Mouse (Mus musculus) adrenal gland, adult 18-20 months (tissue): ENCODE data around the gene Jam2. TPM values are rescaled to one million over a fixed set of nuclear protein-coding genes. Genes with fewer than 3 reads are reported as not detected.

ENCODE experiments used
- DNase-seq, 2 experiments: peaks; one replicate each; pipeline ENCODE4 v3.0.0; 2021 to 2022; ENCODE audit warnings: low spot score in 2 of 2
- long read RNA-seq, 2 experiments: library from polyadenylated mRNA; stranded (forward); transcript quantifications; one replicate each; pipeline ENCODE4 v2.0.0; 2021
- total RNA-seq, 2 experiments: library from RNA; stranded (reverse); gene quantifications; 1 replicate in 1 of 2; 2 replicates in 1 of 2; pipeline ENCODE4 v1.2.3; 2021

The Jam2 gene
- 10 to 100 TPM; 10.6 to 13.9 TPM for total RNA-seq
- long read RNA-seq, experiment 1 = 0 reads
- long read RNA-seq, experiment 2, partial matches to known transcripts = 0 of 1 reads
- long read RNA-seq, experiment 2, other reads (novel, unspliced or antisense) = 1 of 1 reads

GRCm38 (mm10) chr16:84774003-84774703 is at the start of gene Jam2:
TSS of gene Jam2 (plus strand) at chr16:84774123.
- peak; percentile 41 to 52 for DNase-seq

GRCm38 (mm10) chr16:84734806-84735165 is 39.1 kb upstream of the Jam2 start:
- DNase-seq = no peak

DNA sequence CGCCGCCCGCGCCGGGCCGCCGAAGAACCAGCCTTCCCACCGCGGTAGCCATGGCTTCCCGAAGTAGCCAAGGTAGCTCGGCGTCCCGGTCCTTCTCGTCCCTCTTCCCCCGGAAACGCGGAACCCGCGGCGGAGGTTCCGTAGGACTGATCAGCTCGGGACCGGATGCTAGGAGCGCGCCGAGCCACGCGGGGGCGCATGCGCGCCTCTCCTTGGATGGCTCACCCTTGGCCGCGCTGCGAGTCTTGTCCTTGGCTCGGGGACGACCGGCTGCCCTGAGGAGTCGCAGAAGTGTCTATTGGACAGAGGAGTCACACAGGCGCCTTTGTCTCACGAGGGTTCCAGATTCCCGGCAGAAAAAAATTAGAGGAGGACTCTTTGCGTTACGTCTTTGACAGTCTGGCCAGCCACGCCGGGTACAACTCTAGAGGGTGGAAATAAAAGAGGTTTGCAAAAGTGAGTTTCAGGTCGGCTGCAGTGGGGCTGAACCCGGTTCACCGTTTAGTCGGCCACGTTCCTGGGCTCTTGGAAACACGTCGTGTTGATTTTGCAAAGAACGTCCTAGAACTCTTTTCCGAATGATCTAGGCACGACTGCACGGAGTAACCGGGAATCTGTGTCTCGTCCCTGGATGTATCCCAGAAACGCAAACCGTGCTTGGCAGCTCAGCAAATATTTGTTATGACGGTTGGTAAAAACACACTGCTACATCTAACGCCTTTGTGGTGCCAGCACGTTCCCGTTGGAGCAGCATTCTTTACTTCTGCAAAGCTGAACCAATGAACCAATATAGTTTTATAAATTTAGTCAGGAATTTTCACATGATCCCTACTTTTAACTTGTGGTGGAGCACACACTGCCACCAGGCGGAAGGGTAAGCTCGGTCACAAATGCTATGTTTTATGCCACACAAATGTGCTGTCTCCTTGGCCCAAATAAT is 38.5 kb upstream of the Jam2 start, which contains the start of gene Mrpl39:
Mrpl39 (minus strand) TSS at position 577 of the 940 bp plus-strand sequence.
- DNase-seq = peak; percentile 100

DNA sequence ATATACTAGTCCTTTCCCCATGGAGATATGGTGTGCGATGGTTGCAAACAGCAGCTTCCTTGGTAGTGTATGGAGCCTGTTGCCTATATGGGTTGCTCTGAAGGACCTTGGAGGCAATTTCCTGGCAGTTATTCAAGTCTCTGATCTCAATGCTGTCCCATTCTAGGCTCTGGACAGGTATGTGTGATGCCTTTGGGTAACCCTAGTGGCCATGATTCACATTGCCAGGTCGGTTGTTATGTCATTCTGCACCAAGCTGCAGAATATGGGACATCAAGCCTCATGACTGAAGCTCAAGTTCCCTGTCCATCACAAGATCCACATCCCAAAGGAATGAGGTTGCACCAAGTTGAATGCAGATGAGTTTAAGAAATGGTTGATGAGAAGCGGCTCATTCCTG is 36.6 kb upstream of the Jam2 start:
- no peak for DNase-seq

GRCm38 (mm10) chr16:84744703-84745490 is 29.0 kb upstream of the Jam2 start:
- no peak for DNase-seq

- no peak for DNase-seq
Measured at GRCm38 (mm10) chr16:84745721-84746306, 28.1 kb upstream of the Jam2 start.

DNA sequence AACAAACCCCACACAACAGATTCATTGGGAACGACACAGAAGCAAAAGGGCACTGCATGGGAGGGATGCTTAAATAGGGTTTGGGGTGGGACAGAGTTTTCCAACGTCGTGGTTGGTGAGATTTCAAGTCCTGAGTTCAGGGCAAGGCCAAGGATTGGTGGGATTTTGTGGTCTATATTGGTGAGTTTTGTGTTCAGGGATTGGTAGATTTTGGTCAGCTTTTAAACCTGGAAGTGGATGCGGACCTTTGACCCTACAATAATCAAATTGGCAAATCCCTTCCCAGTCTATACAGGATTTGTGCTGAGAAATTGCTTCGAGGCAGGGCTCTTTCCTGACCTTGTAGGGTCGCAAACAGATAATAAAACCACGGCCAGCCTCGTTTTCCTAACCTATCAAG is 6.0 kb upstream of the Jam2 start:
- DNase-seq = no peak

DNA sequence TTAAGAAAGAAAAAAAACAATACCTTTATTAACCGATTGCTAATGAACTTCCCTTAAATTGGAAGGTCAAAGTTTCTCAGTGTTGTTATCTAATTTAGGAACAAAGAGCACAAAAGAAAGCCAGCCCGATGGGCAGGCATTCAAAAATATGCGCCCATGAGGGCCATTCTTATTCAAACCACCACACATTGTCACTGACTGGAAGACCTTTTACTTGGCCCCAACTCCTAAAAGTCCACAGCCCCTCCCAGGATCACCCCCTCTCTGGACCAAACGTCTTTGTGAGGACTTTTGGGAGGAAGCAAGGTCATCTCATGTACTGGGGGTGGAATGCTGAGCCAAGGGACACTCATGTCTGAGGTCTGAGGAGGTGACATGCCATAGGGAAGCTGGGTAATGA is 4.7 kb upstream of the Jam2 start:
- DNase-seq = no peak

GRCm38 (mm10) chr16:84769619-84770464 is 4.1 kb upstream of the Jam2 start:
- DNase-seq = no peak

GRCm38 (mm10) chr16:84770891-84771290 is 3.0 kb upstream of the Jam2 start:
- no peak for DNase-seq

DNA sequence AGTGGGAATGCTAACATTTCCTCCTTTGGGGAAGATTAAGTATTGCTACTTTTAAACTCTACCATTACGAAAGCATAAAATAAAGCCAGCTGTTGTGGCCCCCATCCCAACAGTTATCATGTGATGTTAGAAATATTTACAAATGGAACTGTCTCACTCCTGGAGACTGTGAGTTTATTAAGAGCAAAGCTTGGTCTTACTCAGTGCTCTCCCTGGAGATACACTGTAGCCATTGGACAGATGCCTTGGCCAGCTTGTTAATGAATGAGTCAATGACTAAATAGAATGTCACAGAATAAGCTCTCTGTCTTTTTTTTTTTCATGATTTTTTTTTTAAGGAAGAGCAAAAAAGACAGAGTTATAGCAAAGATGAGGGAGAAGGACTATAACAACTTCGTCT is 2.5 kb upstream of the Jam2 start:
- DNase-seq = no peak

GRCm38 (mm10) chr16:84772496-84773267 is 1.2 kb upstream of the Jam2 start:
- no peak for DNase-seq

GRCm38 (mm10) chr16:84773268-84773861 is 558 bp upstream of the Jam2 start:
- no peak for DNase-seq

DNA sequence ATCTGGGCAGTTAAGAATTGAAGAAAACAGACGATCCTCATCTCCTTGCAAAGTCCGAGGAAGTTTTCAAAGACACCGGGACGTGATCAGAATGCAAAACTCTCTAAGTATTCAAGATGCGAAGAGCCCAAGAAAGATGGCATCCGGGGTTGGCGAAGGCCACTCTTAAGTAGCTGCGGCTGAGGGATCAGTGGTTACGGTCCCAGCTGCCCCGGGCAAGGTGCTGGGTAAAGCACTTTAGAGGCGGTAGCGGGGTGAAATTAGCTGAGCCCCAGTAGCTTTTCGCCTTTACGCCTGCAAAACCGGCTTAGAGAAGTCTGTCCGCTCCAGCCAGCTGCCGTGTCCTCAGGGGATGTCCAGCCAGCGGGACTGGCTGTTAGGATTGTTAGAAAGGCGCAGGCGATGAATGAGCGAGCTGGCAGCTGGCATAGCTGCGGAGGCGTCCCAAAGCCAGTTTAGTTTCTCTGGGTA is 873 bp downstream of the Jam2 start:
- peak; percentile 36 to 37 for DNase-seq

GRCm38 (mm10) chr16:84775356-84775755 is 1.4 kb downstream of the Jam2 start:
- no peak for DNase-seq

- no peak for DNase-seq
Measured at GRCm38 (mm10) chr16:84776089-84776784, 2.3 kb downstream of the Jam2 start.

DNA sequence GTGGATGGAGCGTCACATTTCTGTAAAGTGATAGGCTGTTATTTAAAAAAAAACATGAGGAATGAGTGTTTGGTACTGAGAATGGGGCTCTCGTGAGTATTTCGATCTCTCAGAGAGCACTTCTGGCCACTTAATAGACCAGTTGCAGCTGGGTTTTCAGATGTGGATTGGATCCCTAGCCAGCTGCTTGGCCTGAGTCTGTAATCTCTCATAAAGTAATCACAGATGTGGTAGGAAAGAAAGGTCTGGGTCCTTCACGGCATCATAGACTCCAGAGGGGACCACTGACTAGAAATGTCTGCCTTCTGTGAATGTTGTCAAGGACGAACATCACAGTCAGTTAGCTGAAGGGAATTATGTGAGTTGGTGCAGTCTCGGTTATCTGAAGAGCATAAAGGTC is 4.5 kb downstream of the Jam2 start:
- DNase-seq = no peak
